Mouse (Mus musculus) liver, embryonic 14.5 days (tissue): Measurements from ENCODE around the gene Mgat4e. TPM values are rescaled to one million over a fixed set of nuclear protein-coding genes. Genes with fewer than 3 reads are reported as not detected.

Experiments used
- ATAC-seq: fragments of 200-750 bp; cut with Nextera tagmentation; 2 replicates; pipeline ENCODE4 v1.8.0; 2017; ENCODE audit warnings: moderate number of reproducible peaks, mild to moderate bottlenecking, moderate library complexity; ENCODE audit not compliant: insufficient read depth
- DNase-seq, 3 experiments: peaks; one replicate each; pipeline ENCODE4 v3.0.0-alpha.2; 2012 to 2013; ENCODE audit warnings: low read depth in 3 of 3, low spot score in 3 of 3
- H3K27ac ChIP-seq: fragments of 300-500 bp; sonication (generic); 2 replicates; pipeline ENCODE4 v1.5.1; 2014; ENCODE audit warnings: moderate library complexity, mild to moderate bottlenecking, control low read depth, inconsistent platforms
- H3K27me3 ChIP-seq: fragments of 300-500 bp; sonication (generic); 2 replicates; pipeline ENCODE4 v1.6.1; 2014; ENCODE audit warnings: mild to moderate bottlenecking, low read length, moderate library complexity; ENCODE audit not compliant: control insufficient read depth, insufficient read depth
- H3K36me3 ChIP-seq: fragments of 300-500 bp; sonication (generic); replicated peaks from 2 replicates; pipeline ENCODE4 v1.6.1; 2014; ENCODE audit warnings: low read depth; ENCODE audit not compliant: control insufficient read depth, insufficient read depth
- H3K4me1 ChIP-seq, 2 experiments: fragments of 200-500 bp in 1 of 2; fragments of 300-500 bp in 1 of 2; sonication (generic) in 1 of 2; replicated peaks; 2 replicates each; pipeline ENCODE4 v1.6.1; 2012 to 2014; ENCODE audit warnings: antibody characterized with exemption in 1 of 2, inconsistent platforms in 1 of 2, low read length in 1 of 2; ENCODE audit not compliant: control insufficient read depth in 2 of 2, insufficient read depth in 2 of 2
- H3K4me2 ChIP-seq: fragments of 300-500 bp; sonication (generic); 2 replicates; pipeline ENCODE4 v1.6.1; 2014; ENCODE audit warnings: low read depth, mild to moderate bottlenecking, control low read depth, moderate library complexity
- H3K4me3 ChIP-seq, 2 experiments: fragments of 200-500 bp in 1 of 2; fragments of 300-500 bp in 1 of 2; sonication (generic) in 1 of 2; 2 replicates each; pipeline ENCODE4 v1.5.1; 2012 to 2014; ENCODE audit warnings: low read depth in 2 of 2, low read length in 2 of 2, mild to moderate bottlenecking in 2 of 2, control low read depth in 1 of 2, inconsistent platforms in 1 of 2, moderate library complexity in 1 of 2; ENCODE audit not compliant: insufficient read depth in 1 of 2
- H3K9ac ChIP-seq: fragments of 300-500 bp; sonication (generic); replicated peaks from 2 replicates; pipeline ENCODE4 v1.6.1; 2014; ENCODE audit warnings: mild to moderate bottlenecking, control low read depth, moderate library complexity
- H3K9me3 ChIP-seq: fragments of 300-500 bp; sonication (generic); 2 replicates; pipeline ENCODE4 v1.6.1; 2016; ENCODE audit warnings: low read length, mixed read lengths; ENCODE audit not compliant: control insufficient read depth
- CTCF ChIP-seq: IDR thresholded peaks from 2 replicates; pipeline ENCODE4 v1.5.1; 2016; ENCODE audit warnings: antibody characterized with exemption, low read depth, control low read depth
- EP300 ChIP-seq: IDR thresholded peaks from 2 replicates; pipeline ENCODE4 v1.6.1; 2016; ENCODE audit warnings: antibody characterized with exemption, low read depth
- WGBS: fragments of 180-500 bp; shearing (Covaris S2); extraction: QIAGEN DNeasy Blood & Tissue Kit; methylation state at CpG from one replicate; pipeline ENCODE4 v1.1.7; 2014; ENCODE audit not compliant: insufficient replicate concordance; 5-methylcytosine and 5-hydroxymethylcytosine counted together
- polyA plus RNA-seq, 2 experiments: library from polyadenylated mRNA; depleted of rRNA in 1 of 2; stranded (reverse) in 1 of 2; unstranded in 1 of 2; fragments of >200 nt; fragmentation: Nextera tagmentation in 1 of 2; extraction: Ambion mirVana in 1 of 2; gene quantifications; 2 replicates each; pipeline versions ENCODE4 v1.2.1 to v1.2.3; 2012 to 2014

Gene Mgat4e
- polyA plus RNA-seq, 2 experiments, result not detected

DNA sequence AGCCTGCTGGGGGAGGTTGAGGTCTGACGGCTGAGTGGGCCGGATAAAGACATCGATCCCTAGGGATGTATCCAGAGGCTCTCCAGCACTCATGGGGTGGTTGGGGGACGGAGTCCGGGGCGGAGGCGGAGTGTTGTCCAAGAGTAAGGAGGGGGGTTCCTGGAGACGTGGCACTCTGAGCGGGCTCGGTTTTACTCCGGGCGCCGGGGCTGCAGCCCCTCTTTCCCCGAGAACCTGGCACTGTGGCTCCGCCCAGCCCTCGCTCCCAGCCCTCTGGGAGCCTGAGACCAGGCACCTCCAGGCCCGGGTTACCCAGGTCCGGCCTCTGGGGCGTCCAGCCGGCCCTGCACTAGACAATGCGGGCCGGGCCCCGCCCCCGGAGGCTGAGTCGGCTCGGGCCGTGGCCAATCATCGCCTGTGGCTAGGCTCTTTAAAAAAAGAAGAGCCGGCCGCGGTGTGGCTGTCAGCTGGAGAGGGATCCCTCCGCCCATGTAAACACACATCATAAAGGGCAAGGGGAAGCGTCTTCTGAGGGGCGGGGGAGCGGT is 7.3 kb upstream of the Mgat4e start:
- TF ChIP-seq CTCF (no peak), EP300 (no peak)
- Histone ChIP-seq H3K27me3 (no peaks in the 10 kb centered on the region), H3K4me2 (peak overlapping the region; percentile 94), H3K36me3 (no peaks in the 10 kb centered on the region), H3K27ac (no peak overlapping the region), H3K9me3 (no peaks in the 10 kb centered on the region), H3K4me1 (peaks cover 14 to 15% of the 10 kb centered on the region in 2 experiments), H3K9ac (peak overlapping the region; percentile 56), H3K4me3 (peak overlapping the region; percentile 57 to 59)
- WGBS, result 0% methylated on average over 35 of the region's 35 CpGs
- peak; percentile 79 to 83 (median 81) for DNase-seq
- peak; percentile 90 for ATAC-seq

GRCm38 (mm10) chr1:134555871-134556670 is 6.6 kb upstream of the Mgat4e start:
- no peak for DNase-seq

DNA sequence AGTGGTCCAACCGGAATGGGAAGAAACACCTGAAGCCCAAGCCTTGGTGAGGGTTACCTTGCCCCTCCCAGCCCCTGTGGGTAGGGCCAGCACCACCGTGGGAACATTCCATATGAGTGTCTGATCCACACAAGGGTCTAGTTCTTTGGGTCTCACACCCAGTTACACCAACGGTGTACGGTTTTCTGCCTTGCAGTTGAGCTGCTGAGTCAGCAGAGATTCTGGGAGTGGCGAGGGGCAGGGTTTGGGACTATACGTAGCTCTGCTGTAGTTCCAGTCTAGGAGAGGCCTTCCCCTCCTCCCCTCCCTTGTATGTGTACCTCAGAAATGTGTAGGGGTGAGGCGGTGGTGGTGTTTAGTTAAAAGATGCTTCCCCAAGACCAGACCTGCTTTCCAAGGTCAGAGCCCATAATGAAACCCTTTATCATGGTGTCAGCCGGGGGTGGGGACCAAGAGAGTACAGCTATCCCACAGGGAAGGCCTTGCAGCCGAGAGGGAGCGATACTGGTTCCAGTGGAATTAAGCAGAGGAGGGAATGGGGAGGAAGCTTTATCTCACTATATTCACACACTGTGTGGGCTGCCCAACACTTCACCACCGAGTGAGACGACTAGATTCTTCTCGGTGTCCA is 5.9 kb upstream of the Mgat4e start:
- 28% methylated on average over 13 of the region's 13 CpGs for WGBS
- TF ChIP-seq CTCF, result no peak
- no peak for TF ChIP-seq EP300
- H3K27ac ChIP-seq, result no peak overlapping the region
- ATAC-seq (no peak), DNase-seq (no peak)
- peak overlapping the region; percentile 94 for H3K4me2 ChIP-seq
- peaks cover 12 to 15% of the 10 kb centered on the region in 2 experiments for H3K4me1 ChIP-seq
- H3K9ac ChIP-seq, result 0 out of 2 replicates have a peak overlapping the region, but pooled peaks have one; percentile 11
- H3K4me3 ChIP-seq, result no peak overlapping the region
- H3K36me3 ChIP-seq, result no peaks in the 10 kb centered on the region
- H3K27me3 ChIP-seq, result no peaks in the 10 kb centered on the region
- no peaks in the 10 kb centered on the region for H3K9me3 ChIP-seq

More at GRCm38 (mm10) chr1:134555871-134556670, 6.6 kb upstream of the Mgat4e start:
- ATAC-seq, result peak; percentile 45; the same call in 1 of the 2 replicates
- H3K27ac ChIP-seq, result no peak overlapping the region
- H3K9ac ChIP-seq, result peak overlapping the region; percentile 56
- 2% methylated on average over 46 of the region's 46 CpGs for WGBS
- H3K27me3 ChIP-seq, result no peaks in the 10 kb centered on the region
- TF ChIP-seq CTCF (0 out of 2 replicates have a peak, but pooled peaks have one; percentile 18), EP300 (no peak)
- peak overlapping the region; percentile 57 to 59 for H3K4me3 ChIP-seq
- H3K4me1 ChIP-seq, result peaks cover 12 to 15% of the 10 kb centered on the region in 2 experiments
- no peaks in the 10 kb centered on the region for H3K9me3 ChIP-seq
- no peaks in the 10 kb centered on the region for H3K36me3 ChIP-seq
- H3K4me2 ChIP-seq, result peak overlapping the region; percentile 94

- Histone ChIP-seq H3K36me3 (no peaks in the 10 kb centered on the region), H3K4me3 (no peak overlapping the region)
- no peak for TF ChIP-seq EP300
- TF ChIP-seq CTCF, result no peak
Observed at GRCm38 (mm10) chr1:134552396-134552795, 2.9 kb upstream of the Mgat4e start.

GRCm38 (mm10) chr1:134551869-134552268 is 2.4 kb upstream of the Mgat4e start:
- H3K9ac ChIP-seq, result no peak overlapping the region
- WGBS, result 63% methylated on average over 3 of the region's 3 CpGs
- no peak overlapping the region for H3K27ac ChIP-seq
- H3K4me2 ChIP-seq, result no peak overlapping the region
- H3K4me3 ChIP-seq, result no peak overlapping the region
- H3K4me1 ChIP-seq, result peaks cover 11 to 12% of the 10 kb centered on the region in 2 experiments
- TF ChIP-seq CTCF (no peak), EP300 (no peak)
- H3K36me3 ChIP-seq, result no peaks in the 10 kb centered on the region
- no peaks in the 10 kb centered on the region for H3K9me3 ChIP-seq
- ATAC-seq, result no peak
- no peaks in the 10 kb centered on the region for H3K27me3 ChIP-seq
- no peak for DNase-seq

More at GRCm38 (mm10) chr1:134552396-134552795, 2.9 kb upstream of the Mgat4e start:
- ATAC-seq (no peak), DNase-seq (no peak)
- 66% methylated on average over 3 of the region's 3 CpGs for WGBS
- H3K27me3 ChIP-seq, result no peaks in the 10 kb centered on the region
- H3K9ac ChIP-seq, result no peak overlapping the region
- no peaks in the 10 kb centered on the region for H3K9me3 ChIP-seq
- H3K27ac ChIP-seq, result no peak overlapping the region
- peaks cover 12 to 15% of the 10 kb centered on the region in 2 experiments for H3K4me1 ChIP-seq
- no peak overlapping the region for H3K4me2 ChIP-seq
